Comparison of ENCODE assay signal across 8 mouse cellular contexts in the genomic region with DNA sequence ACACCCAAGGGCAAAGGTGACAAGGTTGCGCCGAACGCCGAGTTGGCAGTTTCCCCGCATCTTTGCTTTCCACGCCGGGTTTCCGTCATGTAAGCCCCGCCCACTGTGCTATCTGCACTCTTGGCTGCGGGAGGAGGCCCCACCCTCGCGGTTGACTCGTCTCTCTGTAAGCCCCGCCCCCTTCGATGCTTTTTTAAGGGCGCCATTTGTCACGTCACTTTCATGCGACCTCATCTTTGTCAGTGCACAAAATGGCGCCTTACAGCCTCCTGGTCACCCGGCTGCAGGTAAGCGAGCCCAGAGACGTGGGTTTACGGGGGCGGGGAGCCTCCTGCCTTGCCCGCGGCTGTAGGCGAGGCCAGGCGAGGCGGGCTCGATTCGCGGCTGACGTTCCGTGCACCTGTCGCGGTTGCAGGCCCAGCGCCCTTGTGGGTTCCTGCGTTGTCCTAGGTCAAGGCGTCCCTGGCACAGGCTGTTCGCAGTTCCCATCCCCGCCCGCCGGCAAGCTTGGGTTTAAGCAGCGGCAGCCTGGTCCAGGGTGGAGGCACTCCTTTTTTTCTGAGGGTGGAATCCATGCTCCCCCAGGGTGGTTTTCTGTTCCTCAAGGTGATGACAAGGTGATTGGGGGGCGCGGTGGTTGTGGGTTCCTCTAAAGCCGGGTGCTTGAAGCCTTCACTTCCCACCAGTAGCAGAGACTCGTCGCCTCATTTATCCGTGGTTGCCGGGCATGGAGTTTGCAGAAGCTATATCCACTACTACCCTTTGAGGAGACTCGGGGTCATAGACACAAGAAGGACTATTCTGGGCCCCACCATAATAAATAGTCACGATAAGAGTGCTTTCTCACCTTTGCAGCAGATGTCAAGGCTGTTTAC. TPM values are rescaled to one million over a fixed set of nuclear protein-coding genes. Genes with fewer than 3 reads are reported as not detected.
A peak's percentile ranks its signal among the peaks of the same experiment; 100 is the strongest.
DNase-seq lines count a peak whose midpoint lies in the region; ATAC-seq and TF ChIP-seq lines count a peak whose summit lies in the region.

A gene (plus strand): TSS at position 48 of the 875 bp plus-strand sequence.

- H3K4me1 ChIP-seq in ES-E14 (ENCODE audit: control insufficient read depth in 2 of 2, insufficient read depth in 2 of 2, low read length in 2 of 2, poor library complexity in 1 of 2) = peaks cover 0 to 3% of the 10 kb centered on the region in 2 experiments; a peak in 2 of 4 replicates
- H3K4me1 ChIP-seq in forebrain, embryonic 15.5 days = peaks cover 33% of the 10 kb centered on the region
- H3K4me1 ChIP-seq in lung, embryonic 14.5 days (ENCODE audit: insufficient read depth) = peaks cover 7% of the 10 kb centered on the region; the same call in 1 of the 2 replicates
- H3K4me1 ChIP-seq in olfactory bulb, adult 2 months (ENCODE audit: control insufficient read depth, insufficient read depth, low read length) = peaks cover 2% of the 10 kb centered on the region
- H3K4me1 ChIP-seq in thymus, adult 2 months (replicated peaks; ENCODE audit: control insufficient read depth, insufficient read depth, low read length) = peaks cover 9% of the 10 kb centered on the region; the same call in 1 of the 2 replicates

- DNase-seq in ES-E14 (ENCODE audit: low read depth, low spot score) = peak; percentile 100
- DNase-seq in cerebellum, adult 11-12 months = peak; percentile 99
- peak; percentile 97 for DNase-seq in heart, postnatal 25 days (ENCODE audit: low spot score)
- peak; percentile 98 to 99 for DNase-seq in layer of hippocampus, adult 2 months (ENCODE audit: low spot score in 2 of 2)
- peak; percentile 100 for DNase-seq in lung, embryonic 14.5 days
- peak; percentile 99 for DNase-seq in thymus, adult 2 months

- peak within 1 kb of the TSS; percentile 87 for H3K27ac ChIP-seq in ES-E14 (ENCODE audit: insufficient read depth, low read depth, low read length, poor library complexity, severe bottlenecking)
- H3K27ac ChIP-seq in forebrain, embryonic 15.5 days (replicated peaks) = peak within 1 kb of the TSS; percentile 100
- peak within 1 kb of the TSS; percentile 98 for H3K27ac ChIP-seq in layer of hippocampus, adult 2 months
- H3K27ac ChIP-seq in lung, embryonic 14.5 days (ENCODE audit: low read depth) = peak within 1 kb of the TSS; percentile 97
- peak within 1 kb of the TSS; percentile 100 for H3K27ac ChIP-seq in olfactory bulb, adult 2 months (ENCODE audit: insufficient read depth, low read depth, low read length)
- peak within 1 kb of the TSS; percentile 90 for H3K27ac ChIP-seq in thymus, adult 2 months (ENCODE audit: control insufficient read depth, insufficient read depth, low read length)

- peak within 1 kb of the TSS; percentile 96 for H3K9ac ChIP-seq in ES-E14 (ENCODE audit: insufficient read depth, low read depth, low read length, poor library complexity, severe bottlenecking)
- H3K9ac ChIP-seq in forebrain, embryonic 15.5 days (replicated peaks) = peak within 1 kb of the TSS; percentile 78
- peak within 1 kb of the TSS; percentile 82 for H3K9ac ChIP-seq in lung, embryonic 14.5 days

- WGBS in forebrain, embryonic 15.5 days = under 1% methylated on average over 53 of the region's 53 CpGs
- WGBS in lung, embryonic 14.5 days = under 1% methylated on average over 53 of the region's 53 CpGs
- under 1% methylated on average over 53 of the region's 53 CpGs for WGBS in olfactory bulb, adult 2 months
- under 1% methylated on average over 53 of the region's 53 CpGs for WGBS in thymus, adult 2 months

- intact Hi-C loops in heart, postnatal 25 days (cut with DNase I) = no loop called here

- peaks cover 25% of the 10 kb centered on the region for H3K36me3 ChIP-seq in ES-E14 (ENCODE audit: control insufficient read depth, insufficient read depth, low read length, poor library complexity, severe bottlenecking)
- peaks cover 31% of the 10 kb centered on the region for H3K36me3 ChIP-seq in forebrain, embryonic 15.5 days
- H3K36me3 ChIP-seq in lung, embryonic 14.5 days (ENCODE audit: insufficient read depth) = peaks cover 36% of the 10 kb centered on the region
- H3K36me3 ChIP-seq in thymus, adult 2 months (ENCODE audit: control insufficient read depth, insufficient read depth, low read length) = peaks cover 28% of the 10 kb centered on the region

- in situ Hi-C loops in ES-E14 (cut with MboI; ENCODE audit: low sequenced_read_pairs in 2 of 2, unreplicated experiment in 2 of 2) = no loop called here

- no peaks in the 10 kb centered on the region for H3K27me3 ChIP-seq in forebrain, embryonic 15.5 days
- no peaks in the 10 kb centered on the region for H3K27me3 ChIP-seq in lung, embryonic 14.5 days (ENCODE audit: insufficient read depth, low read length)
- H3K27me3 ChIP-seq in thymus, adult 2 months (ENCODE audit: control insufficient read depth, insufficient read depth, low read length) = no peaks in the 10 kb centered on the region

- TF ChIP-seq CTCF in layer of hippocampus, adult 2 months (conservative IDR thresholded peaks at IDR 0.05) = no peak
- no peak for TF ChIP-seq CTCF in lung, embryonic 14.5 days (IDR thresholded peaks at IDR 0.05; ENCODE audit: low read depth)
- no peak for TF ChIP-seq CTCF in olfactory bulb, adult 2 months (IDR thresholded peaks at IDR 0.05; ENCODE audit: insufficient read depth, low read depth, low read length)
- no peak for TF ChIP-seq CTCF in thymus, adult 2 months (IDR thresholded peaks at IDR 0.05; ENCODE audit: borderline replicate concordance, control insufficient read depth, extremely low read depth, insufficient read depth, low read length, poor library complexity)

- H3K4me3 ChIP-seq in ES-E14 (ENCODE audit: insufficient read depth in 1 of 2, low read depth in 1 of 2, low read length in 2 of 2, poor library complexity in 1 of 2, severe bottlenecking in 1 of 2) = peak within 1 kb of the TSS; percentile 71 to 92
- H3K4me3 ChIP-seq in forebrain, embryonic 15.5 days = peak within 1 kb of the TSS; percentile 85
- peak within 1 kb of the TSS; percentile 80 for H3K4me3 ChIP-seq in layer of hippocampus, adult 2 months
- H3K4me3 ChIP-seq in lung, embryonic 14.5 days (ENCODE audit: low read depth, low read length) = peak within 1 kb of the TSS; percentile 93
- peak within 1 kb of the TSS; percentile 99 for H3K4me3 ChIP-seq in olfactory bulb, adult 2 months (ENCODE audit: insufficient read depth, low read depth, low read length)
- H3K4me3 ChIP-seq in thymus, adult 2 months (ENCODE audit: control insufficient read depth, insufficient read depth, low read length) = peak within 1 kb of the TSS; percentile 70

- TF ChIP-seq POLR2A in olfactory bulb, adult 2 months (IDR thresholded peaks at IDR 0.05; ENCODE audit: insufficient read depth, low read depth, low read length) = peak; percentile 46; the same call in 1 of the 2 replicates
- TF ChIP-seq POLR2A in thymus, adult 2 months (IDR thresholded peaks at IDR 0.05; ENCODE audit: control insufficient read depth, extremely low read depth, insufficient read depth, low read length, poor library complexity) = peak; percentile 34; the same call in 1 of the 2 replicates

- no peaks in the 10 kb centered on the region for H3K9me3 ChIP-seq in ES-E14 (ENCODE audit: control insufficient read depth, insufficient read depth, low read depth, low read length)
- H3K9me3 ChIP-seq in forebrain, embryonic 15.5 days = no peaks in the 10 kb centered on the region
- no peaks in the 10 kb centered on the region for H3K9me3 ChIP-seq in lung, embryonic 14.5 days (ENCODE audit: low read depth, low read length)

- ATAC-seq in forebrain, embryonic 15.5 days (replicated peaks) = peak; percentile 79
- peak; percentile 81 for ATAC-seq in lung, embryonic 14.5 days (ENCODE audit: insufficient read depth)

- H3K4me2 ChIP-seq in forebrain, embryonic 15.5 days (replicated peaks) = peak within 1 kb of the TSS; percentile 73
- H3K4me2 ChIP-seq in lung, embryonic 14.5 days = peak within 1 kb of the TSS; percentile 93

TF ChIP-seq in ES-E14, 5 proteins besides CTCF, POLR2A, EP300 and RAD21:
- TF ChIP-seq ZC3H11A (IDR thresholded peaks at IDR 0.05; ENCODE audit: borderline replicate concordance, low read depth, low read length) = no peak
- TF ChIP-seq MAFK (IDR thresholded peaks at IDR 0.05; ENCODE audit: insufficient read depth, low read depth, low read length) = peak; percentile 81
- peak; percentile 80 for TF ChIP-seq HCFC1 (IDR thresholded peaks at IDR 0.05; ENCODE audit: borderline replicate concordance, insufficient read depth, low read length)
- TF ChIP-seq CHD2 (IDR thresholded peaks at IDR 0.05; ENCODE audit: low read depth, low read length) = no peak
- no peak for TF ChIP-seq ZNF384 (IDR thresholded peaks at IDR 0.05; ENCODE audit: low read depth, low read length)
TF ChIP-seq in ES-E14: peak in this region for 2.

RNA-seq across cellular contexts. Expression of the gene that starts here (rescaled TPM):
- 444 and 478 TPM in 2 replicates for total RNA-seq in ES-E14 (2012; rRNA removed)
- polyA plus RNA-seq in forebrain, embryonic 15.5 days (2015; fragmentation: Nextera tagmentation; extraction: Ambion mirVana) = 243 and 244 TPM in 2 replicates
- total RNA-seq in heart, postnatal 25 days (2021) = 1,000 to 10,000 TPM; 2,060 to 2,092 TPM
- 100 to 1,000 TPM; 442 to 446 TPM for total RNA-seq in layer of hippocampus, adult 2 months (2021)
- polyA plus RNA-seq in lung, embryonic 14.5 days (2014; fragmentation: Nextera tagmentation; extraction: Ambion mirVana) = 149 and 152 TPM in 2 replicates
- polyA plus RNA-seq in olfactory bulb, adult 2 months (2012; ENCODE audit: insufficient read depth, insufficient read length, low replicate concordance, missing spikeins) = 365 TPM in 1 of 2 replicates, not detected in the other
- 342 and 377 TPM in 2 replicates for polyA plus RNA-seq in thymus, adult 2 months (2012; rRNA removed)

Comparison
In these comparisons a context has a peak if more than half of its experiments do, and no peak if none do; other contexts are left out.
1. Peak in every context shown above with its lines: DNase-seq, ATAC-seq, H3K4me3 ChIP-seq and H3K27ac ChIP-seq.